Mouse (Mus musculus): ENCODE results near the gene Rgs21.

The Rgs21 gene

GRCm38 (mm10) chr1:144567567-144567966 lies at the start of gene Rgs21:
Gene Rgs21 (minus strand): TSS chr1:144567667.
- in situ Hi-C loops (cut with MboI, MseI) = no loop called here

GRCm38 (mm10) chr1:144604071-144604470 lies 36.6 kb upstream of the Rgs21 start:
- in situ Hi-C loops (cut with MboI, MseI) = no loop called here

- in situ Hi-C loops (cut with MboI, MseI) = no loop called here
Observed at GRCm38 (mm10) chr1:144602987-144603386, 35.5 kb upstream of the Rgs21 start.

- in situ Hi-C loops (cut with MboI, MseI) = no loop called here
Observed at GRCm38 (mm10) chr1:144579321-144579720, 11.9 kb upstream of the Rgs21 start.

- in situ Hi-C loops (cut with MboI, MseI) = no loop called here
Observed at GRCm38 (mm10) chr1:144572972-144573371, 5.5 kb upstream of the Rgs21 start.

- in situ Hi-C loops (cut with MboI, MseI) = no loop called here
Observed at GRCm38 (mm10) chr1:144569905-144570304, 2.4 kb upstream of the Rgs21 start.

GRCm38 (mm10) chr1:144545142-144545541 lies 22.3 kb downstream of the Rgs21 start:
- in situ Hi-C loops (cut with MboI, MseI) = no loop called here

GRCm38 (mm10) chr1:144544497-144544961 lies 22.9 kb downstream of the Rgs21 start:
- in situ Hi-C loops (cut with MboI, MseI) = no loop called here

GRCm38 (mm10) chr1:144531746-144532145 lies 35.7 kb downstream of the Rgs21 start:
- in situ Hi-C loops (cut with MboI, MseI) = no loop called here

GRCm38 (mm10) chr1:144517878-144518426 lies 49.5 kb downstream of the Rgs21 start:
- in situ Hi-C loops (cut with MboI, MseI) = loop anchor here in 1 of 2 experiments (10.0 kb wide), 1 partner anchor 1597 kb away; no protein-coding TSS in a partner anchor

GRCm38 (mm10) chr1:144502241-144502640 lies 65.2 kb downstream of the Rgs21 start:
- in situ Hi-C loops (cut with MboI, MseI) = no loop called here

- in situ Hi-C loops (cut with MboI, MseI) = no loop called here
Observed at GRCm38 (mm10) chr1:144500423-144500822, 67.0 kb downstream of the Rgs21 start.

- in situ Hi-C loops (cut with MboI, MseI) = no loop called here
Observed at GRCm38 (mm10) chr1:144499719-144500118, 67.7 kb downstream of the Rgs21 start.

GRCm38 (mm10) chr1:144498725-144499124 lies 68.7 kb downstream of the Rgs21 start:
- in situ Hi-C loops (cut with MboI, MseI) = no loop called here

- in situ Hi-C loops (cut with MboI, MseI) = no loop called here
Observed at GRCm38 (mm10) chr1:144498051-144498450, 69.4 kb downstream of the Rgs21 start.

GRCm38 (mm10) chr1:144493336-144493735 lies 74.1 kb downstream of the Rgs21 start:
- in situ Hi-C loops (cut with MboI, MseI) = no loop called here

- in situ Hi-C loops (cut with MboI, MseI) = no loop called here
Observed at GRCm38 (mm10) chr1:144488223-144488835, 79.1 kb downstream of the Rgs21 start.
